Mouse (Mus musculus) right cerebral cortex, postnatal 36 days (tissue): ENCODE results near the gene Dnajc9.

Experiments
- DNase-seq, 2 experiments: peaks; one replicate each; pipeline ENCODE4 v3.0.0; 2022; ENCODE audit warnings: low spot score in 2 of 2, mixed read lengths in 1 of 2

Gene Dnajc9

DNA sequence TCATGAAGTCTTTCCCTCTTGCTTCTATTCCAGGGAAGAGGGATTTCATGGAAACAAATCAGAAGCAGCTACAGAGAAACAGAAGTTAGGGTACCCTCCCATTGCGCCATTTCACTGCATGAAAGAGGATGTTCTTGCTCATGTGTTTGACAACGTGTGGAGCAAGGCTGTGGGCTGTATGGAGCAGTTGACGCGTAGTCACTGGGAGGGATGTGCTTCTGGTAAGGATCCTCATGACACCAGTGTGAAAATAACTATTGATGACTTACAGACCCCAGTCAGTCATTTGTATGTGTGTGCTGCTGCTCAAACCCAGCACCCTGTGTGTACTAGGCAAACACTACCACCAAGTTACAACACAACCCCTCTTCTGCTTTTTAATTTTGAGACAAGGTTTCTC is 25.5 kb downstream of the Dnajc9 start:
- DNase-seq: no peak

DNA sequence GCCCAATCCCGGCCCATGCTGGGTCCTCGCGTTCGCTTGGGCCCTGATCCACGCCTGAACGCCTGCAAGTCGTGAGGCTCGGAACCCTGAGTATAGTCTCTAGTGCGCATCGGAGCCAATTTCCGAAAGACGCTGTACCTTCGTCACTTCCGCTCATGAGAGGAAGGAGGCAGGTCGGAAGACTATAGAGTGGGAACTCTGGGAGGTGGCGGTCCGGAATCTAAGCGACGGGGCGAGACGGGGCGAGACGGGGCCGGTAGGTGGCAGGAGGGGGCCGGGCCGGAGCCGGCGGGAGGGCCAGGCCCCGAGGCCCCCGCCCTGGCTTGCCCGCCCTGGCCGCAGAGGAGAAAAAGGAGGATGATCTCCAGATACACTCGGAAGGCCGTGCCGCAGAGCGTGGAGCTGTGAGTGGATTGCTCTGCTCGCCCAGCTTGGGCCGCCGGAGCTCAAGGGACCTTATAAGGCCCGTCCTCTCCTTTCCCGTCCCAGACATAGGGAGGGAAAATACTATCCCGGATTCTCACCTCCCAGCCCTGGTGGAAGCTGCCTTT is 40.6 kb downstream of the Dnajc9 start, which contains the start of the genes Ecd and Fam149b:
Gene Ecd (minus strand): TSS at position 131 of the 551 bp plus-strand sequence.
Gene Fam149b (plus strand): TSS at position 172 of the 551 bp plus-strand sequence.
- DNase-seq: peak; percentile 86 to 89

DNA sequence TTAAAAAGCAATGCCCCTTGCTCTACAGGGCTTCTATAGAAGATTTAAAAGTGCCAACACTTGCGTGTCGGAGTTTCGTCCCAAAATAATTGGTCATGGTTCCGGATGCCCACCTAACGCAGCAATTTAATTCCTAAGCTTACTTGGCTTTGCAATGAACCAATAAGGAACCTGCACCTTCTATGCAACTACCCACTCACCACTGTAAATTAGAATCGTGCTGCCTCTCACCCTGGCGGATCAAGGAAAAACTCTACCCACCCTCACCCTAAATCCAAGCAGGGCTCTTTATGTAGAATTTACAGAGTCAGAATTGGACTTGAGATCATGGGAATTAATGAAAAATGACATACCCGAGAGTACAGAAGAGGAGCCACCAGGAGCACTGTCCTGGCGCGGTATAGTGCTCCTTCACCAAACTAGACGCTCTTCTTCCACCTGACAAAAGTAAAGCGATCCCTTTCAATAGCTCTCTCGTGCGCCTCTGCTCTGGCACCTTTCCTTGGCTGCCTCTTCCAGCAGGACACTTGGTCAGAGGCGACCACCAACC is 41.2 kb downstream of the Dnajc9 start:
- DNase-seq: no peak

DNA sequence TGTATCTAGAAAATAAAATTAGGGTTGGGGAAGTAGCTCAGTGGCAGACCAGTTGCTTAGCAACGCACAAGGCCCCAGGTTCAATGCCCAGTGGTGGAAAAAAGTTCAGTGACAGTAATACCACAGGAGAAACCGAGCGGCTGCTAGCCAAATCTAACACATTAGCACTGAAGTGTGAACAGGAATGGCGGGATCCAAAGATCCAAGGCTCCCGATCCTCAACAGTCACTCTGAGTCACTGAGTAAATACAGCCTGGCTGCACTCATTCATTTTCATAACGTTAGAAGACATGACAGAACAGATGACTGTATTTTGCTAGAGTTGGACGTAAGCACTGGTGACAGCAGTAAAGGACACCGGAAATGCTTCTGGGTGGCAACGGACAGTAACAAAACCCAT is 42.8 kb downstream of the Dnajc9 start:
- no peak for DNase-seq

DNA sequence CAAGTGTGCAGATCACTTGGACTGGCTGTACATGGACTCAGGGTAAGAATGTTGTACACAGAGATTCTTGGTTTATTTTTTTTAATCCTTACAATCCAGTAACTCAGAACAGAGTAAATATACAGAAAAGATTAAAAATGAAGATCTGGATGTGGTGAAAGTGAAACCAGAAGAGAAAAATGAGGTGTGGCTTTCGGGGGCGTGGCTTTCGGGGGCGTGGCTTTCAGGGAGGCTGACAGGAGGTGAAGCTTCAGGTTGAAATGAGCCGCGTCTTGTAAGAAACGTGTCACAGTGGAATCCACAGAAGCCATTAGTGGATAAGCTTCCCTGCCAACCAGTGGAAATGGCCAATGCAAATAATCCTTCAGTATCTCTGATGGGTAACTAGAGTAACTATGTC is 47.8 kb downstream of the Dnajc9 start:
- DNase-seq: no peak

GRCm38 (mm10) chr14:20340149-20340548 is 48.6 kb downstream of the Dnajc9 start:
- DNase-seq: no peak

DNA sequence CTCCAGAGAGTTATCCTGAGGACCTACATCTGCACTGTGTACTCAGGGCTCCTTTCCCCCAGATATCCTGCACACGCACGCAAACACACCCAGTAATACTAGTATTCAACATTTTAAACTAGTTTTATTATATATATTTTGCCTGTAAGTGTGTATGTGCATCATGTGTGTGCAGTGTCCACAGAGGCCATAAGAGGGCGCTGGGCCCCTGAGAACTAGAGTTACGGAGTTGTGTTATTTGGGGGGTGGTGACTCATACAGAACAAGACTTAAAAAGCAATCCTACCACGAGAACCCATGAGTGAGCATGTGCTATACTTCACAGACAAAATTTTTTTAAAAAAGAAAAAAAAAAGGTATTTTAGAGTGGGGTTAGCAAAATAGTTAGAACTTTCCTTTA is 49.3 kb downstream of the Dnajc9 start:
- no peak for DNase-seq
